Comparison of ENCODE assay signal across 9 mouse cellular contexts in the genomic region with DNA sequence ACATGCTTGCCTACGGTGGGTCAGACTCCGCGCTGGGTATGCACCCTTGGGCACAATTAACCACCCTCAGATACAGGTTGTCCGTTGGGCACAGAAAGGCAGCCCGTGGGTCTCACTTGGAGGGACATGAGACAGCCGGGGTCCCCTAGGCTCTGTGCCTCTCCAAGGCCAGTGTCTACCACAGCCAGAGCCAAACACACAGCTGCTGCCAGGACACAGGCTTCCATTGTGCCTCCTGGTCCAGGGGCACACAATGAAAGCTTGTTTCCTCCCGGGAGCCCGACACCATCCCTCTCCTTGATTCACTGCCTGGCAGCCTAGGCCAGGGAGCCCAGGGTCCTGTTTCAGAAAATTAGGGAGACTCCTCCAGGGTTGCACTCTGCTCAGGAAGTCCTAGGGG.
DNase-seq lines count a peak whose midpoint lies in the region; ATAC-seq lines count a peak whose summit lies in the region.
"Had no signal": no experiment of that assay in that cellular context is flagged by ENCODE, and none has a peak within 500 bp of the region (broad histone marks: within the 10 kb centered on the region; RNA-seq: fewer than 3 reads in every experiment).

No protein-coding gene starts in this region.

- intact Hi-C loops in gastrocnemius, postnatal 14 days (cut with DNase I; ENCODE audit: low total_unique reads): no loop called here

- no peaks in the 10 kb centered on the region for H3K36me3 ChIP-seq in forebrain, embryonic 11.5 days (ENCODE audit: control insufficient read depth, insufficient read depth, low read length)
- H3K36me3 ChIP-seq in midbrain, embryonic 15.5 days (replicated peaks): no peaks in the 10 kb centered on the region

- no peak overlapping the region for H3K9ac ChIP-seq in forebrain, embryonic 11.5 days (ENCODE audit: low read length)
- H3K9ac ChIP-seq in midbrain, embryonic 15.5 days: no peak overlapping the region

- no peaks in the 10 kb centered on the region for H3K9me3 ChIP-seq in forebrain, embryonic 11.5 days (ENCODE audit: control insufficient read depth, low read length)
- H3K9me3 ChIP-seq in midbrain, embryonic 15.5 days: no peaks in the 10 kb centered on the region

- ATAC-seq in forebrain, embryonic 11.5 days (replicated peaks; ENCODE audit: low FRiP score): peak; percentile 44; the same call in 1 of the 2 replicates
- ATAC-seq in midbrain, embryonic 15.5 days (replicated peaks): peak; percentile 63

- 68% methylated on average over 8 of the region's 8 CpGs for WGBS in forebrain, embryonic 11.5 days
- WGBS in midbrain, embryonic 15.5 days: 67% methylated on average over 8 of the region's 8 CpGs

- no peak overlapping the region for H3K27ac ChIP-seq in forebrain, embryonic 11.5 days (ENCODE audit: low read depth, low read length)
- H3K27ac ChIP-seq in midbrain, embryonic 15.5 days: 0 out of 2 replicates have a peak overlapping the region, but pooled peaks have one; percentile 50

- H3K4me2 ChIP-seq in forebrain, embryonic 11.5 days (ENCODE audit: low read depth, low read length, severe bottlenecking): no peak overlapping the region
- no peak overlapping the region for H3K4me2 ChIP-seq in midbrain, embryonic 15.5 days

- H3K27me3 ChIP-seq in forebrain, embryonic 11.5 days (ENCODE audit: control insufficient read depth, insufficient read depth, low read length): no peaks in the 10 kb centered on the region
- no peaks in the 10 kb centered on the region for H3K27me3 ChIP-seq in midbrain, embryonic 15.5 days (replicated peaks)

- peak; percentile 37 for DNase-seq in gastrocnemius, postnatal 14 days
- DNase-seq in gastrocnemius, adult 8-10 months (ENCODE audit: low spot score in 2 of 2): no peak
- no peak for DNase-seq in forebrain, embryonic 11.5 days (ENCODE audit: low spot score)
- DNase-seq in layer of hippocampus, adult 8-10 months (ENCODE audit: low spot score in 2 of 2): peak; percentile 73 to 81
- no peak for DNase-seq in adrenal gland, postnatal 36 days
- DNase-seq in adrenal gland, postnatal 25 days: no peak
- DNase-seq in adrenal gland, postnatal 10 days: no peak

- peaks cover 6% of the 10 kb centered on the region; the same call in 1 of the 2 replicates for H3K4me1 ChIP-seq in forebrain, embryonic 11.5 days (replicated peaks; ENCODE audit: control insufficient read depth, insufficient read depth, low read length)
- no peaks in the 10 kb centered on the region for H3K4me1 ChIP-seq in midbrain, embryonic 15.5 days

- H3K4me3 ChIP-seq in forebrain, embryonic 11.5 days (ENCODE audit: low read depth, low read length): no peak overlapping the region
- H3K4me3 ChIP-seq in midbrain, embryonic 15.5 days: no peak overlapping the region
- H3K4me3 ChIP-seq: megakaryocyte, embryonic 14.5 days had no signal

Comparison
In these comparisons a context has a peak if more than half of its experiments do, and no peak if none do; other contexts are left out.
1. DNase-seq: peak in gastrocnemius, postnatal 14 days (single experiment) and layer of hippocampus, adult 8-10 months (2 of 2); none in gastrocnemius, adult 8-10 months (0 of 2), forebrain, embryonic 11.5 days (single experiment), adrenal gland, postnatal 36 days (0 of 2), adrenal gland, postnatal 25 days (single experiment) and adrenal gland, postnatal 10 days (single experiment).